Mouse (Mus musculus): ENCODE data around the gene Me1.

Me1 gene

DNA sequence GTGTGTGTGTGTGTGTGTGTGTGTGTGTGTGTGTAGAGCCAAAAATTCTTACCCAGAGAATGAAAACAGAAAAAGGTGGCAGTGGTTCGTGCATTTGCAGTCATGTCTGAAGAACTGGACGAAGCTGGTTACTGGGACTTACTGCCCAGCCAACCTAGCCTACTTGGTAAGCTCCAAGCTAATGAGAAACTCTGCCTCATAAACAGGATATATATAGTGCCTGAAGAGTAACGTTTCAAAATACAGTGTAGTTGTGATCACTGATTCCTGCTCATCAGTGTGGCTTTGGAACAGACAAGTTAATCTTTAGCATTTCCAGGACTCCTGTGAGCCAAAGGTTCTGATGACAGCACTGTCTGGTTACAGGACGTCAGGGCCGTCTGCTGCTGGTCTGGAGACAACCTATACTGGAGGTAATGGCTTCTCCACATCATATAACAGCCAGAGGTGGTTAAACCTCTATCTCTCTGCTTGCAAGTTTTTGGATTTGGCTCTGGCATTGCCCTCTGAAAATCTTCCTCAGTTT is 146.1 kb downstream of the Me1 start:
- DNase-seq (ENCODE audit: extremely low spot score, low spot score) = no peak

- no peak for DNase-seq (ENCODE audit: extremely low spot score, low spot score)
These were observed 151.2 kb downstream of the Me1 start for GRCm38 (mm10) chr9:86544559-86544958.

GRCm38 (mm10) chr9:86543451-86543850 is 152.3 kb downstream of the Me1 start:
- DNase-seq (ENCODE audit: extremely low spot score, low spot score) = no peak

DNA sequence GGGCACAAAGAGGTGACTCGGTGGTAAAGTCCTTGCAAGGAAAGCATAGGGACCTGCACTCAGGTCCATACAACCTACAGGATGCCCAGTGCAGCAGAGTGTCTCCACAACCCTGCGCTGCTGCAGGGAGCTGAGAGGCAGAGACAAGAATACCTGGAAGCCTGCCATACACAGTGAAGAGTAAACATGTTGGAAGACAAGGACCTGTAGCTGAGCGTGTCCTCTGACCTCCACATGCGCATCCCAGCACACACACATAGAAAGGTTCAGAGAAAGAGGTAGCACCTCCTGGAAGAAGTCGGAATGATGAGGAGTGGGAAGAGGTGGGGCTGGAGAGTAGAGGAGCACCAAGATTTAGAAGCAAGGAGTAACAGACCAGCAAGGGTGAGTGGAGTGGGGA is 161.7 kb downstream of the Me1 start:
- DNase-seq (ENCODE audit: extremely low spot score, low spot score) = no peak

Data from neural tube, embryonic 10.5 days (tissue).